Mouse (Mus musculus) kidney, postnatal 0 days (tissue): ENCODE data around the gene Rgs8. TPM values are rescaled to one million over a fixed set of nuclear protein-coding genes. Genes with fewer than 3 reads are reported as not detected.

ENCODE experiments used
- ATAC-seq: fragments of 200-750 bp; cut with Nextera tagmentation; replicated peaks from 2 replicates; pipeline ENCODE4 v1.8.0; 2017; ENCODE audit warnings: low read depth, moderate number of reproducible peaks, moderate TSS enrichment, moderate library complexity; ENCODE audit not compliant: low FRiP score
- DNase-seq: peaks from one replicate; pipeline ENCODE4 v3.0.0-alpha.2; 2016; ENCODE audit warnings: low spot score
- H3K27ac ChIP-seq: fragments of 300-500 bp; sonication (generic); 2 replicates; pipeline ENCODE4 v1.5.1; 2014; ENCODE audit warnings: mild to moderate bottlenecking
- H3K27me3 ChIP-seq: fragments of 300-500 bp; sonication (generic); 2 replicates; pipeline ENCODE4 v1.6.1; 2014; ENCODE audit warnings: low read length, mixed read lengths; ENCODE audit not compliant: insufficient read depth
- H3K36me3 ChIP-seq: fragments of 300-500 bp; sonication (generic); 2 replicates; pipeline ENCODE4 v1.6.1; 2014; ENCODE audit warnings: low read length, mixed read lengths; ENCODE audit not compliant: insufficient read depth
- H3K4me1 ChIP-seq: fragments of 300-500 bp; sonication (generic); replicated peaks from 2 replicates; pipeline ENCODE4 v1.6.1; 2014; ENCODE audit warnings: antibody characterized with exemption, low read length, mixed read lengths; ENCODE audit not compliant: insufficient read depth
- H3K4me2 ChIP-seq: fragments of 300-500 bp; sonication (generic); 2 replicates; pipeline ENCODE4 v1.6.1; 2014; ENCODE audit warnings: mild to moderate bottlenecking, low read length, moderate library complexity, mixed read lengths
- H3K4me3 ChIP-seq: fragments of 300-500 bp; sonication (generic); replicated peaks from 2 replicates; pipeline ENCODE4 v1.5.1; 2014; ENCODE audit warnings: low read depth, low read length
- H3K9ac ChIP-seq: fragments of 300-500 bp; sonication (generic); 2 replicates; pipeline ENCODE4 v1.6.1; 2014; ENCODE audit warnings: low read depth, low read length
- H3K9me3 ChIP-seq: fragments of 300-500 bp; sonication (generic); replicated peaks from 2 replicates; pipeline ENCODE4 v1.6.1; 2016; ENCODE audit warnings: low read length, inconsistent platforms, mixed read lengths
- CTCF ChIP-seq: IDR thresholded peaks from 2 replicates; pipeline ENCODE4 v1.5.1; 2016; ENCODE audit warnings: antibody characterized with exemption, low read depth, mild to moderate bottlenecking, moderate library complexity
- WGBS: fragments of 180-500 bp; shearing (Covaris S2); extraction: QIAGEN DNeasy Blood & Tissue Kit; methylation state at CpG from one replicate; pipeline ENCODE4 v1.1.7; 2014; 5-methylcytosine and 5-hydroxymethylcytosine counted together
- polyA plus RNA-seq: library from polyadenylated mRNA; unstranded; fragments of >200 nt; fragmentation: Nextera tagmentation; extraction: Ambion mirVana; gene quantifications from 2 replicates; pipeline ENCODE4 v1.2.1, GENCODE M21; 2015

Rgs8 gene
- polyA plus RNA-seq, 1 experiment from 2014 or later, result 0.03 TPM

DNA sequence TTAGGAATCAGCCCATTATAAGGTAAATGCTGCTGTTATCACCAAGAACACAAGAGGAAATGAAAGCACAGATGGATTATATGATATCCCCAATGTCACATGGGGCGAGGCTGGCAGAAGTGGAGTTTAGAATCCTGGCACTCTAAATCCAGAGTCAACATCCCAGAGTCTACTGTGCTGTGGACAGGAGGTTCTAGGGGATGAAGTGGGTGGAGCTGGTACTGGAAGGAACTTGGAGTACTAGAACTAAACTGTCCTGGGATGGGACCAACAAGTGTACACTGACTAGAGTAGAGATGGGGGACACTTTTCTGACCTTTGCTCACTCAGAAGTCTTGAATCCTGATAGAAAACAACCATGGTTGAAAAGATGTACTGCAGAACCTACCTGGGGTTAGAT lies 48.6 kb downstream of the Rgs8 start:
- DNase-seq (no peak), ATAC-seq (no peak)
- H3K27me3 ChIP-seq, result no peaks in the 10 kb centered on the region
- H3K4me3 ChIP-seq, result no peak overlapping the region
- no peak overlapping the region for H3K9ac ChIP-seq
- 97% methylated on average over 1 of the region's 1 CpGs for WGBS
- peaks cover 15% of the 10 kb centered on the region; the same call in 1 of the 2 replicates for H3K4me1 ChIP-seq
- no peaks in the 10 kb centered on the region for H3K36me3 ChIP-seq
- no peak overlapping the region for H3K27ac ChIP-seq
- H3K9me3 ChIP-seq, result no peaks in the 10 kb centered on the region
- no peak overlapping the region for H3K4me2 ChIP-seq
- TF ChIP-seq CTCF, result no peak

DNA sequence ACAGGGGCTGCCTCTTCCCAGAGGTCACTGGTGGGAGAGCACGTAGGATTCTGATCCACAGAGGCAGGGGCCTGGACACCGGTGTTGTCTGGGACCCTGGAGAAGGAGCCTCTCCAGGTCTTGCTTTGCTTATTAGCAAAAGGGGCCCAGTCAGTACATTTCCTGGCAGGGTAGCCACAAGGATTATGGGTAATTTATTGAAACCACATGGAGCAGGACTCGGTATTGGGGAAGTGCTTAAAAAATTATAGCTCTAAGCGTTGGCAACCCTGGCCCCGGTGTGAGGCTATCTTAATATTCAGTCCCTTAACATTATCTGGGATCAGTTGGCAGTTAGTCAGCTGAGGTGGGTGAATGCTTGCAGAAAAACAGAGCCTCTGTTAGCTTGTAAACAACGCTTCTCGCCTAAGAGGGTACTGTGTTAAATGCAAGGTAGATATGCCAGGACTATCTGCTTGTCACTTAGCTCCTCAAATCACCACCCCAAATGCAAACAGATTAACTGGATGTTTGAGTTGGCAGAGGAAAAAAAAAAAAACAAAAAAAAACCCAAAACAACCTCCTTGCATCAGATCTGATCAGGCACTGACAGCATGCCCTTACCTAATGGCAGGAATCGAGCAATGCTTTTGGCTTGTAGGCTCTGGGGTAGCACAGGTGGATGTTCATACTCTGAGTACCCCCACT lies 49.5 kb downstream of the Rgs8 start:
- DNase-seq (no peak), ATAC-seq (no peak)
- TF ChIP-seq CTCF, result no peak
- Histone ChIP-seq H3K9ac (no peak overlapping the region), H3K4me2 (no peak overlapping the region), H3K27me3 (no peaks in the 10 kb centered on the region), H3K4me1 (peaks cover 15% of the 10 kb centered on the region; the same call in 1 of the 2 replicates), H3K4me3 (no peak overlapping the region), H3K36me3 (no peaks in the 10 kb centered on the region), H3K9me3 (no peaks in the 10 kb centered on the region), H3K27ac (no peak overlapping the region)
- 82% methylated on average over 8 of the region's 8 CpGs for WGBS

DNA sequence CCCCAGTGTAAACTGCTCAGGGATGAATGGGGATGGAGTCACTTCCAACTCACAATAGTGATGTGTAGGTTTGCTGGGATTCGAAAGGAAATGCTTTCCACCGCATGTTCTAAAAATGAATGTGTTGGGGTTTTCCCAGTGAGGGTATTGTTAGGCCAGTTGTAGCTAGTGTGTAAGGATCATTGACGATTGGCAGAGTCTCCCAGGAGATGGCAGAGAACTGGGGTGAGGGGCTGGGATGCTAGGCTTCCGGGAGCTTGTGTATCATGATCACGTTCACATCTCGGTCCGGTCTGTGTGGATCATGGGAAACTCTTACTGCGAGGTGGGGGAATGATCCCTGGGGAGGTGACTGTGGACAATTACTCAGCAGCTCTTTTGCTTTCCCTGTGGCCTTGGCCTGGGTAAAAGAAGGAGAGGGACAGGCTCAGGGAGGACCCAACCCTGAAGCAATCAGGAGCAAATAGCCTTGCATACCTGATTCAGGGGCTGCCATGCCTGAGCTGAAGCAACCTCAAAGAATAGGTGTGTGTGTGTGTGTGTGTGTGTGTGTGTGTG lies 50.1 kb downstream of the Rgs8 start:
- 74% methylated on average over 8 of the region's 8 CpGs for WGBS
- Histone ChIP-seq H3K9ac (no peak overlapping the region), H3K36me3 (no peaks in the 10 kb centered on the region), H3K4me1 (peaks cover 15% of the 10 kb centered on the region; the same call in 1 of the 2 replicates), H3K4me2 (no peak overlapping the region), H3K9me3 (no peaks in the 10 kb centered on the region), H3K27me3 (no peaks in the 10 kb centered on the region), H3K27ac (no peak overlapping the region), H3K4me3 (no peak overlapping the region)
- DNase-seq (no peak), ATAC-seq (no peak)
- TF ChIP-seq CTCF, result no peak

DNA sequence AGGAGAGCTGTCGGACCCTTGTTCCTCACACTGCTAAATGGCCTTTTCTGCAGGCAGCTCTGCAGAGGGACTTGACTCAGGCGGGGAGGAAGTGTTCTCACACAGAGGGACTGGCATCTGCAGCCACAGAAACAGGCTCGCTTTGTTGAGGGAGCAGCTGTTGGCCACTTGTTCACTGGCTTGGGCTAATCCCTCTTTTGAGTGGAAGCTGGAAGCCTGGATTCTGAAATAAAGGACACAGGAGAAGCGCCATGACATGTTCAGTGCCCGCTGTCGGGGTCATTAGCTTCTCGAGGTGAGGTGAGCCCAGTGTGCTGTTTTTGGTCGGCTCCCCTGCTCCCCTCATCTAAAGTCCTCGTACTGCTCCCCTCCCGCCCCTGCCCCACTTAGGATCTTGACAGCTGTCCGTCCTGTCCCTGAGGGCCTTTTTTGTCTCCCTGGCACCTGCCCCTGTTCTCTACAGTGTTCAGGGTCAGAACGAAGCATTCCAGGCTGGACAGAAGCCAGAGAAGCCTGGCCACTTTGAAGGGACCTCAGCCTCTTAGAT lies 50.7 kb downstream of the Rgs8 start:
- Histone ChIP-seq H3K36me3 (no peaks in the 10 kb centered on the region), H3K9me3 (no peaks in the 10 kb centered on the region), H3K27ac (no peak overlapping the region), H3K4me1 (peaks cover 11% of the 10 kb centered on the region; the same call in 1 of the 2 replicates), H3K4me2 (no peak overlapping the region), H3K9ac (no peak overlapping the region), H3K4me3 (no peak overlapping the region), H3K27me3 (no peaks in the 10 kb centered on the region)
- WGBS, result 34% methylated on average over 12 of the region's 12 CpGs
- TF ChIP-seq CTCF, result no peak
- no peak for ATAC-seq
- no peak for DNase-seq

DNA sequence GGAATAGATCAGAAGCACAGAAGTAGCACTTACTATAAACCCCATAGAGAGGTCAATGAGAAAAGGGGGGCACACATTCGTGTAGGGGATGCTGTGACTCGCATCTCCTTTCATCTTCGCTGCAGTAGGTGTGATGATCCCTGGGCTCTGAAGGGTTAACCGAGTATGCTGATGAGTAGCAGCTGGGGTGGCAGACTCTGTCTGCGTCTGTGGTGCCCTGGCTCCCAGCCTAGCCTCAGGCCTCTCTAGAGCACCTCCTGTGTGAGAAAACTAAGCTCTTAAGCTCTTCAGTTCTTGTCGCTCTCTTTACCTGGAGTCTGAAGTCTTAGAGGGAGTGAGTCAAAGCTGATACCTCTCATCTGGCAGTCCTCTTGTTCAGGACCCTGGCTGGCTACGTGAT lies 51.3 kb downstream of the Rgs8 start:
- no peak overlapping the region for H3K4me3 ChIP-seq
- DNase-seq (no peak), ATAC-seq (no peak)
- no peak for TF ChIP-seq CTCF
- no peak overlapping the region for H3K4me2 ChIP-seq
- no peak overlapping the region for H3K9ac ChIP-seq
- WGBS, result 28% methylated on average over 7 of the region's 7 CpGs
- H3K36me3 ChIP-seq, result no peaks in the 10 kb centered on the region
- H3K27ac ChIP-seq, result no peak overlapping the region
- no peaks in the 10 kb centered on the region for H3K9me3 ChIP-seq
- H3K4me1 ChIP-seq, result peaks cover 4% of the 10 kb centered on the region; the same call in 1 of the 2 replicates
- no peaks in the 10 kb centered on the region for H3K27me3 ChIP-seq

DNA sequence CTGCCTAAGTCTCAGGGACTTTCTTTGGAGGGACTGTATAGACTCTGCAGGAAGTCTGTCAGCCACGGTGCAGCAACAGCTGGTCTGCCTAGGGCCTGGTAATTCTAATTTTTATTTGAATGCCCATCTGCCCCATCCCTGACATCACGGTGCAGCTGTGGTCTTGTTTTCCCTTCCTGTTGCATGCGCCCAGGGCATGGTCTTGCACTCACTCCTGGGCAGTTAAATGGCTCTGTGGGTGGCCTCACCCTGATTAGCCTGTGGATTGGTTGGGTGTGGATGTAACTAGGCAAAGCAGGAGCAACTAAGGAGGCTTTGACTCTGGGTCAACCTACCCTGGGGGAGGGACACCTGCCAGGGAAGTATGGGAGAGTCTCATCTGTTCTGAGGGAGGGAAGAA lies 52.2 kb downstream of the Rgs8 start:
- no peak for TF ChIP-seq CTCF
- no peak for DNase-seq
- H3K9ac ChIP-seq, result no peak overlapping the region
- no peaks in the 10 kb centered on the region for H3K27me3 ChIP-seq
- no peaks in the 10 kb centered on the region for H3K9me3 ChIP-seq
- no peak for ATAC-seq
- no peak overlapping the region for H3K4me3 ChIP-seq
- no peak overlapping the region for H3K27ac ChIP-seq
- H3K36me3 ChIP-seq, result no peaks in the 10 kb centered on the region
- no peaks in the 10 kb centered on the region; the same call in 1 of the 2 replicates for H3K4me1 ChIP-seq
- WGBS, result 38% methylated on average over 3 of the region's 3 CpGs
- H3K4me2 ChIP-seq, result no peak overlapping the region
